Mouse (Mus musculus): ENCODE measurements around the gene Ergic3.

DNA sequence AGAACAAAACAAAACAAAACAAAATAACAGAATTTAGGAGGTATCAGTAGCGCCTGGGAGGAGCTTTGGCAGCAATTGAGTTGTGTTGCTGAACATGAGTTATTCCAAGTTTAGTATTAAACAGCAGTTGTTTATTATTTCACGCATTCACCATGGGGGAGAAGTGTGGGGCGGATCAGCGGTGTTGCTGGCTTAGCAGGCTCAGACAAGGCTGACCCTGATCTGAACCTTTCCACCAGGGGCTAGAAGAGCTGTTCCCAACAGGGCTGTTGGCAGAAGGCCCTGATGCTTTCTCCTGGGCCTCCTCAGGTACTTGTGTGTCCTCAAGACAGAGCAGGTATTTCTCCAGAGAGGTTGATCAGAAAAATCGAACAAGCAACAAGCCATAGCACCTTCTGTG lies 47.9 kb upstream of the Ergic3 start:
- TF ChIP-seq GATA1 (IDR thresholded peaks at IDR 0.05; ENCODE audit: low read length) (no peak), TAL1 (IDR thresholded peaks at IDR 0.05; ENCODE audit: low read length) (no peak)
